Mouse (Mus musculus) cerebellum, adult 9-10 months (tissue): Measurements from ENCODE around the gene Serpina3m.
"Not testable (repeated sequence)": the region's sequence is repeated elsewhere in the genome, so short reads cannot be mapped to it uniquely, and the experiment has no call there.

Source experiments
- DNase-seq: peaks from one replicate; pipeline ENCODE4 v3.0.0; 2022

Gene Serpina3m

DNA sequence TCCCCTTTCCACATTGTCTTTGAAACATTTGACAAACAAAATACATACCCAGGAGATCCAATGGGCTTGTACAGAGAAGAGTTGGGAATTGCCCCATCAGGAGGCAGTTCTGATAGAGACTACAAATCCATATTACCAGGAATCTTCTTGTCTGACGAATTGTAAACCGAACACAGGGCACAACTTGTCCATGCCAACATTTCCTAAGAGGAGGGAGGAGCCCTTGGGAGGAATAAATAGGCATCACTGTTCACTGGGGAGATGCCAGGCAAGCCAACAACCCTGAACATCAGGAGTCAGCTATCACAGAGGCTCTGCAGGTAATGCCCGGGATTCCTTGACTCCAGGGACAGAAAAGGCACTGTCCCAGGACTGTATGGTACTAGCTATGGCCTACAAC is at the start of gene Serpina3m, which contains the start of gene Serpina3k:
TSS of gene Serpina3m (plus strand) at position 261 of the 400 bp plus-strand sequence.
TSS of gene Serpina3k (plus strand) at position 261 of the 400 bp plus-strand sequence.
- DNase-seq: not testable (repeated sequence)

GRCm38 (mm10) chr12:104289872-104290271 is 48.4 kb upstream of the Serpina3m start:
- DNase-seq: no peak

DNA sequence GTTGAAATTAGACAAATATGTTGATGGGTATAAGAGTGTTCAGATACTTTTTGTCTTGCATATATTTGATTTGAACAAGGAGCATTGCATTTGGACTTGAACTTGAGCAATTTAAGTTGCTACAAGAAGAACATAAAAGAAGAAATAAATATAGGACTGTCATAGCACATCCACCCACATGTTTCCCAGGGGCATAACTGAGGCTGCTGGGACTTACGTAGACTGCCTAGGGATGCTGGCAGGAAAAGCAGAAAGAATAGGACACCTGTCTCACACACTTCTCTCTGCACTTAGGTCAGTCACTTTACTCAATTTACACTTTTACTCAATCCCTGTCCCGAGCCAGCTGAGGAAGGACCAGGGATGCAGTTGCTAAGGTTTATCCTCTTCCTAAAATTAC is 44.3 kb upstream of the Serpina3m start:
- DNase-seq: no peak

DNA sequence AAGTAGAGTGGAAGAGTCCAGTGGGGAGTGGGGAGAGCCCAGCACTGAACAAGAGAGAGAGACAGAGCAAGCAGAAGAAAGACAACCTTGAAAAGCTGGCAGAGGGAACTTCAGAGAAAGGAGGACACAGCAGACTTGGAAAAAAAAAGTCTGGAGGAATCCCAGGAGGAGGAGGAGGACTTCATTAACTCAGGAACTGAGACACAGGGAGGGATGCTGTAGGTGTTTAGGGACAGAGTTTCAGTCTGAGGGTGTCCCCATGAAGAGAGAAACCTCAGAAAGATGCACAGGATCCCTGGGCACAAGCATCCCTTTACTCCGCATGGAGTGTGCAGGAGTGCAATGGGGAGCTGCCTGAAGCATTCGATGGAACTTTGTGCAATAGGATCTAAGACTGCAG is 40.2 kb upstream of the Serpina3m start:
- no peak for DNase-seq

DNA sequence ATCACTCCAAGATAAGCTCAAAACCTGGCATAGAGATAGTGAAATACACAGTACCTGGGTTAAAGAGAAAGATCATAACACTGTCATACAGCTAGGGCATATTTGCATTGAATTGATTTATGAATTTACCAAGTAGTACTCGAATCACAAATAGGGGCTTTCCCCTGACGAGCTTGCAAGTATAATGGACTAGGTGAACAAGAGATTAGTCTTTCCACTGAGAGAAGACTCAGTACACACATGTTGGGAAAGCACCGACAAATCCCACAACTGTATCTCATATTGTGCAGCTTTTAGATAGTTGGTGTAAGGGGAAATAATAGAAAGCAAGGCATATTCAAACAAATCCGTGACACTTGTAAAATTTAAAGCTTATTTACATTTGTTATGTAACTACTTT is 32.3 kb upstream of the Serpina3m start:
- DNase-seq: no peak

- no peak for DNase-seq
Measured at GRCm38 (mm10) chr12:104314253-104314652, 24.0 kb upstream of the Serpina3m start, which contains the start of gene Serpina3j. Serpina3j (plus strand) TSS chr12:104314553.

GRCm38 (mm10) chr12:104322454-104322853 is 15.8 kb upstream of the Serpina3m start:
- DNase-seq: no peak

DNA sequence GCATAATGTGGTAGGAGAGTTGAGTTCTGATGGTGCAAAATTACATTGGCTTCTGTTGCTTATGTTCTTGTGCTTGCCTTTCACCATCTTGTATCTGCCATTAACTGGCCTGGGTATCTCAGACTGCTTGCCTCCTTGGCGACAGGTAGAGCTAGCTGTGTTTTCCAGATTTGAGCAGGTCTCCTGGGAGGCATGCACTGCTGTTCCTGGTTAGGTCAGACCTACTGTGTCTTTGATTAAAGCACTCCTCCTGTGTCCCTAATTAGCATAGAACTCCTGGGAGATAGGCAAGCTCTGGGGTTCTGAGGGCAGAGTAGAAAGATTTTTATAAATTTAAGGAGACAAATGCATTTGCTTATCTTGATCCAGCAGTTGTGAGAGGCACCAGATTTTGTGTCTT is 6.6 kb upstream of the Serpina3m start:
- DNase-seq: no peak

DNA sequence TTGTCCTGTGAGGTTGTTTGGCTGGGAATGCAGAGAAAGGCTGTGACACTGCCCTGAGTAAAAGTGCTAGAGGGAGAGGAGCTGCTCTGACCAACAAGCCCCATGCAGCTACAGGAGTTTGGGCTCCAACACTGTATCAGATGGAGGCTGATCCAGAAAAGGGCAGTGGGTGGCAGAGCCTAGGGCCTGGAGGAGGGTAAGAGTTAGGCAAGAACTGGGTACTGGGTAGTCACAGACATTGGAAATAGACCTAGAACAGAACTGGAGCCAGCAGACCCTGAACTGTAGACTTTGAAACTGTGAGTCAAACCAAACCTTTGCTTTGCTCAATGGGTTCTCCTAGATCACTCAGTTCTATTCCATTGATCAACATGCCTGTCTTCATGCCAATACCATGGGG is 1.4 kb upstream of the Serpina3m start:
- not testable (repeated sequence) for DNase-seq

- DNase-seq: no peak
Measured at GRCm38 (mm10) chr12:104338705-104339104, 419 bp downstream of the Serpina3m start.

- not testable (repeated sequence) for DNase-seq
Measured at GRCm38 (mm10) chr12:104342489-104342888, 4.2 kb downstream of the Serpina3m start.

GRCm38 (mm10) chr12:104345181-104345580 is 6.9 kb downstream of the Serpina3m start:
- no peak for DNase-seq

DNA sequence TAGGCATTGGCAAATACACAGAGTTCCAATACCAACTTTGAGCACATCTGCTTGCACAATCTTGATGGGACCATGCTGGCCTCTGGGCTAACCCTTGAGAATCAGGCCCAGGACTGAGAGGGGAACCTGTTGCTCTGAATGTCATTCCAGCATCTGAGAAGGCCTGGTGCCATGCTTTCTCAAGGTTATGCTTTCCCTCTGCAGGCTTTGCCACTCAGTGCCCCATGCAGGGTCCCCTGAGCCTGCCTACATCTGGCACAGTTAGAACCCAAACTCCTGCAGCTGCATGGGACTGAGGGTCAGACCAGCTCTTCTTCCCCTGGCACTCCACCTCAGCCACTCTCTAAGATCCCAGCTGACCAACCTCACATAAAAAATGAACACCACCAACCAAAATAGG is 7.4 kb downstream of the Serpina3m start:
- no peak for DNase-seq

DNA sequence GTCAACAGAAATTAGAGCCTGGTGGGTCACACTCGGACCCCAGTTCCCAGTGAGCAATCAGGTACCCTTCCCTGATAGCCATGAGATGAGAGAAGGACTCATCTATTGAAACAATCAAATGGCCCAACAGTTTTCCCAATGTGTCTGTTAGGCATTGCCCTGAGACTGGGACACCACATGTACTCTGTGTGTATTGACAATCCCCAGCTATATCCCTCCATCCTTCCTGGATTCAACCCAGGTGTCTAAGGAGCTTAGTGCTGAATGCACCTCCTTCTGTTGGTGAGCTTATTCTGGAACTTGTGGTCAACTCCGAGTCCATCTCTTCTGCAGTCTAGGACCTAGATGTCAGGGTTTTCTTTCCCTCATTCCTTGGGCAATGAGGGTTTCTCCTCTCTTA is 8.8 kb downstream of the Serpina3m start:
- DNase-seq: no peak

DNA sequence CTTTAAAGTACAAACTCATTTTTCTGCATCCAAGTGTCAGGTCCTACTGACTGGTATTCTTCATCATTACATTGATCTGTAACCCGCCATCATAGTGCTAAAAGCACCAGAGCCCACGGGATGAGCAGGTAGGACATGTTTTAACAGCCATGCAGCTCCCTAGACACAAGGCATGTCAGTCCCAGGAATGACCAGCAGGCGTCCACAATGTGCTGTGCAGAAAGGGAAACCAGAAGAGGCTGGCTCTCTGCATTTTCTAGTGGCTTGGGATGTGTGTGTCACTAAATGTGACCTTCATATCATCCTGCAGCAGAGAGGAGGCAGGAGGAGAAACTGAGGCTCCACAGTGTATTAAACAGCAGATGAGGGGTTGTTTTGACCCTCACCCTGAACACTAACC is 13.5 kb downstream of the Serpina3m start:
- peak; percentile 6 for DNase-seq

DNA sequence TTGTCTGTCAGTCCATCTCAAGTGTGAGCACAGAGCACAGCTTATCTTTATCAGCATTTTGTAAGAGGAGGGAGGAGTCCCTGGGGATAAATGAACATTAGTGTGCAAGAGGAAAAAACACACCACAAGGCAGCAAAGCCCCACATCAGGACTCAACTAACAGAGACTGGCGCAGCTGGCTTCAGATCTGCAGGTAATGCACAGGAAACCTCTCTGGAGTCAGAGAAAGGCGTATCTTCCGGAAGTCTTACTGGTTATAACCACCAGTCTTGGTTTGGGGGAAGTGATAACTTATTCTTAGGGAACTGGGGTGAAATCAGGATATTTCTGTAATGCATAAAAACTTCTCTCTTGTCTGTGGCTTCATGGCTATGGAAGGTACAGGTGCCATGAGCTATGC is 17.7 kb downstream of the Serpina3m start:
- no peak for DNase-seq

DNA sequence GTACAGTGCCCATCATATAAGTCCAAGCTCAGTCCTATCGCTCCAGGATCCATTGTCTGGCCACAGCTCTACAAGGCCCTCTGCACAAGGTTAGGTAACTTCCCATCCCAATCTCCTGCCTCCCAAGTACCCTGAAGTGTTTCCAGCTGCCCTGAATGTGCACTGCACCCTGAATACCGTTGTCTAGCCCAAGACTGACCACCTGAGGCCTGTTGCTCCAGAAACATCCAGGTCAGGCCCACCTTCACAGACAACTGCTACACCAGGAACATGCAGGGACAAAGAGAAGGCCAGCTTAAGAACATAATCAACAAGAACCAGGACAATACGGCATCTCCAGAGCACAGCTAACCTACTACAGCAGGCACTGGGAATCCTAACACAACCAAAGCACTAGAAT is 31.7 kb downstream of the Serpina3m start:
- DNase-seq: no peak

- DNase-seq: not testable (repeated sequence)
Measured at GRCm38 (mm10) chr12:104377179-104377578, 38.9 kb downstream of the Serpina3m start.

DNA sequence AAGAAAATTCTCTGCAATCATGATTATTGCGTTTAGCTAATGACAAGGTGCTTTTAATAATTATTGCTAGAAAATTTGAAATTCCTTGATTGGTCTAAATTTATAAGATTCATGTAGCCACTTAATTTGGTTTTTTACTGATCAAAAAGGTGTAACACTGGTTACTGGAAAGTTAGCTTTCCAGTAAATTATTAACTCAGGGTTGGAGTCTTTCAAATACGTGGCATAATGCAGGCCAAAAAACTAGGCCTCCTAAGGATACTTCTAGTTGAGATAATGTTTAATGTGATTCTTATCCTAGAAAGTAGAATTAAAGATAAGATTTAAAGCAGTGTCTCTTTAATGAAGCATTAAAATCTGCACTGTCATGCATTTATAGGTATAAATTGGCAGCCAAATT is 40.1 kb downstream of the Serpina3m start:
- DNase-seq: not testable (repeated sequence)

DNA sequence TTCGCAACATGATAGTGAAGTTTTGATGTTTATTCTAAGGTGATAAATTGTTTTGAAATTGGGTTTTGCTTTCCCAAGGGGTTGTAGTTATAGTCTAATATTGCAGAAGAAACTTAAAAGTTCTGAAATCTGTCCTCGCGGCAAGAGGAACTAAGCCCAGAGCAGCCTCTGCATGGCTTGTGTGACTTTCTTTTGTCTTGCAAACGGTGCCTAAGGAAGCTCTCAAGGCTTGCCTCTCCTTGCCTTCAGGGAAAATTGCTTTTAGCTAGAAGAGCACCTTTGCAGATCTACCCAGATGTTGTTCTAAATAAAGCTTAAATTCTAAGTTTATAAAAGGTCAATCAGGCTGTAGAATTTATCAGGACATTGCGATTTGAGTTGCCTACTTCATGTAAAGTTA is 40.5 kb downstream of the Serpina3m start:
- not testable (repeated sequence) for DNase-seq

DNA sequence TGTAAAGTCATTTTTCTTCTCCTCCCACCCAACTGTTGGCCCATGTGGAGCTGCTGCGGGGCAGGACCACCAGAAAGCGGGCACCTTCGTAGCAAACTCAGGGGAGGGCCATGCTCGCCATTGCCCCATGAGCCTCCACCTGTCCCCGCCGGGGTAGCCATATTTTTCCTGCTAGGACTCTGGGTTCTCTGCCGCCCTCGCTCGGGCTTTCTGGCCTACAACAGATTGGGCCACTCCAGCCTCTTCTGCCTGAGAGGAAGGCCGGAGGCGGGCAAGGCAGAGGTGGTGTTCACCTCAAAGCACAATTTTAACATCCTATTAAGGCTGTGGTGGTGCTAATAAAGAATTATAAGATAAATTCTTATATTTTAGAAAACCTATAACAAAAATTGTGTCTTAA is 41.6 kb downstream of the Serpina3m start:
- no peak for DNase-seq

GRCm38 (mm10) chr12:104381071-104381604 is 42.9 kb downstream of the Serpina3m start:
- DNase-seq: not testable (repeated sequence)

- DNase-seq: not testable (repeated sequence)
Measured at GRCm38 (mm10) chr12:104385987-104386386, 47.7 kb downstream of the Serpina3m start.

GRCm38 (mm10) chr12:104386878-104387277 is 48.6 kb downstream of the Serpina3m start:
- not testable (repeated sequence) for DNase-seq

GRCm38 (mm10) chr12:104388477-104388876 is 50.2 kb downstream of the Serpina3m start:
- no peak for DNase-seq
